Mouse (Mus musculus): ENCODE measurements around the gene Cib3. TPM values are rescaled to one million over a fixed set of nuclear protein-coding genes. Genes with fewer than 3 reads are reported as not detected.

The Cib3 gene
- polyA plus RNA-seq, 1 experiment, result not detected

DNA sequence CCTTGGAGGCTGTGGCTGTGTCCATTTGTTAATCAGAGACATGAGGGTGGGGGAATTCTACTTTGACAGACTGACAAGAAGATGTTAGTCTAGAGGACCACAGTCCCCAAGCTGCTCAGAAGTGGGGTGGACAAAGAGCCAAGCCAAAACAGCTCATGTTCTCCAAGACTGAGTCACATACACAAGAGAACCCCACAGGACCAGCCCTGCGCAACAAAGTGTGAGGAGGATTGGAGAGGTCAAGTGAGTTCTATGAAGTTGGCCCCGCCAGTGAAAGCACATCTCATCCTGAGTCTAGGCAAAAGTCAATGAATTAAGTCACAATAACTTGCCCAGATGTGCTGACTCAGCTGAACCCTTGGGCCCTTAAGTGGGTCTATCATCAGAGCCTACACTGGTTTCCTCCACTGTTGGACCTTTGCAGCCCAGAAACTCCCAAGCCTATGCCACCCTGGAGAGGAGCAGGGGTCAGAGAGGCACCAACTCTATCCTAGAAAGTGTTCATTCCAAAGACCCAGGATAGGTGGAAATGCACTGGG lies 24.8 kb downstream of the Cib3 start:
- H3K36me3 ChIP-seq (ENCODE audit: control insufficient read depth, insufficient read depth), result no peaks in the 10 kb centered on the region
- H3K27me3 ChIP-seq (ENCODE audit: control insufficient read depth, insufficient read depth, insufficient read length), result no peaks in the 10 kb centered on the region
- H3K79me2 ChIP-seq (ENCODE audit: control insufficient read depth, insufficient read depth), result no peaks in the 10 kb centered on the region
- H3K4me3 ChIP-seq, result no peak overlapping the region
- H3K4me2 ChIP-seq (ENCODE audit: low read depth), result no peak overlapping the region
- TF ChIP-seq MYOG (IDR thresholded peaks at IDR 0.05; ENCODE audit: control insufficient read depth in 1 of 3, insufficient read depth in 1 of 3, insufficient read length in 2 of 3, low read depth in 2 of 3) (no peak), TCF3 (IDR thresholded peaks at IDR 0.05; ENCODE audit: insufficient read length, low read depth) (no peak), USF1 (IDR thresholded peaks at IDR 0.05; ENCODE audit: low read depth) (no peak), POLR2A (IDR thresholded peaks at IDR 0.05; ENCODE audit: insufficient read length, low read depth) (no peak), MAX (IDR thresholded peaks at IDR 0.05; ENCODE audit: low read depth) (no peak), MYOD1 (IDR thresholded peaks at IDR 0.05; ENCODE audit: control insufficient read depth in 1 of 3, insufficient read length in 2 of 3, low read depth in 2 of 3) (no peak)
- no peak overlapping the region for H3ac ChIP-seq (ENCODE audit: control insufficient read depth, insufficient read length)

GRCm38 (mm10) chr8:72183554-72184202 lies 29.0 kb downstream of the Cib3 start:
- Histone ChIP-seq H3K4me2 (ENCODE audit: low read depth) (no peak overlapping the region), H3ac (ENCODE audit: control insufficient read depth, insufficient read length) (no peak overlapping the region), H3K79me2 (ENCODE audit: control insufficient read depth, insufficient read depth) (no peaks in the 10 kb centered on the region), H3K4me3 (no peak overlapping the region), H3K36me3 (ENCODE audit: control insufficient read depth, insufficient read depth) (no peaks in the 10 kb centered on the region), H3K27me3 (ENCODE audit: control insufficient read depth, insufficient read depth, insufficient read length) (no peaks in the 10 kb centered on the region)
- peak; percentile 45 for TF ChIP-seq POLR2AphosphoS2 (IDR thresholded peaks at IDR 0.05; ENCODE audit: insufficient read length, low read depth)
- TF ChIP-seq SRF (IDR thresholded peaks at IDR 0.05; ENCODE audit: control insufficient read depth, insufficient read length, low read depth), result no peak

DNA sequence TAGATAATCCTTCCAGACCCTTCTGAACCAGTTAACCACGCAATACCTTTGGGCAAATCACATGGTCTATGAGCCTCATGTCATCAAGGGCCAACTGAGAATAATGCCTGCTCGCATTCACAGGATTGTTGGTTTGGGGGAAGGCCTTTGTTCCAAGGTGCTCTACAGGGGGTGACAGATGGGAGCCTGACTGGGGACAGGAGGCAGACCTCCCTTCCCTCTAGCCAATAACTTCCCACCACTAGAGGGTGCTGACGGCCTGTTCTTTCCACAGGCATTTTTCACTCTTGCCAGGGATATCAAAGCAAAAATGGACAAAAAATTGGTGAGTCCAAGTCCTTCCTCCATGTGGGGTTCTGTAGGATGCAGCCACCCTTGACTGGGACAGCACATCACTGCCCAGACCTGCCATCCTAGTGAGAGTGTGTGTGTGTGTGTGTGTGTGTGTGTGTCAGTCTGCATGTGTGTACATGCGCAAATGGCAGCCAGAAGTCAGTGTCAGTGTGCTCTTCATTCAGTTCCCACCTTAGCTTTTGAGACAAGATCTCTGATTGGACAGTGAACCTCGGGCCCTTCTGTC lies 35.2 kb downstream of the Cib3 start:
- H3K4me3 ChIP-seq, result no peak overlapping the region
- no peaks in the 10 kb centered on the region for H3K79me2 ChIP-seq (ENCODE audit: control insufficient read depth, insufficient read depth)
- H3K4me2 ChIP-seq (ENCODE audit: low read depth), result no peak overlapping the region
- H3K27me3 ChIP-seq (ENCODE audit: control insufficient read depth, insufficient read depth, insufficient read length), result no peaks in the 10 kb centered on the region
- H3ac ChIP-seq (ENCODE audit: control insufficient read depth, insufficient read length), result no peak overlapping the region
- H3K36me3 ChIP-seq (ENCODE audit: control insufficient read depth, insufficient read depth), result no peaks in the 10 kb centered on the region
- TF ChIP-seq TCF3 (IDR thresholded peaks at IDR 0.05; ENCODE audit: insufficient read length, low read depth), result no peak
- TF ChIP-seq MAX (IDR thresholded peaks at IDR 0.05; ENCODE audit: low read depth), result no peak
- TF ChIP-seq POLR2AphosphoS2 (IDR thresholded peaks at IDR 0.05; ENCODE audit: insufficient read length, low read depth), result no peak
- no peak for TF ChIP-seq MYOD1 (IDR thresholded peaks at IDR 0.05; ENCODE audit: control insufficient read depth in 1 of 3, insufficient read length in 2 of 3, low read depth in 2 of 3)
- no peak for TF ChIP-seq REST (IDR thresholded peaks at IDR 0.05; ENCODE audit: insufficient read depth, insufficient read length)
- no peak for TF ChIP-seq CEBPB (IDR thresholded peaks at IDR 0.05; ENCODE audit: insufficient read depth, poor library complexity, severe bottlenecking)
- no peak for TF ChIP-seq MYOG (IDR thresholded peaks at IDR 0.05; ENCODE audit: control insufficient read depth in 1 of 3, insufficient read depth in 1 of 3, insufficient read length in 2 of 3, low read depth in 2 of 3)
- TF ChIP-seq POLR2A (IDR thresholded peaks at IDR 0.05; ENCODE audit: insufficient read length, low read depth), result no peak
- TF ChIP-seq TCF12 (IDR thresholded peaks at IDR 0.05; ENCODE audit: insufficient read depth, poor library complexity, severe bottlenecking), result no peak
- no peak for TF ChIP-seq SRF (IDR thresholded peaks at IDR 0.05; ENCODE audit: control insufficient read depth, insufficient read length, low read depth)

DNA sequence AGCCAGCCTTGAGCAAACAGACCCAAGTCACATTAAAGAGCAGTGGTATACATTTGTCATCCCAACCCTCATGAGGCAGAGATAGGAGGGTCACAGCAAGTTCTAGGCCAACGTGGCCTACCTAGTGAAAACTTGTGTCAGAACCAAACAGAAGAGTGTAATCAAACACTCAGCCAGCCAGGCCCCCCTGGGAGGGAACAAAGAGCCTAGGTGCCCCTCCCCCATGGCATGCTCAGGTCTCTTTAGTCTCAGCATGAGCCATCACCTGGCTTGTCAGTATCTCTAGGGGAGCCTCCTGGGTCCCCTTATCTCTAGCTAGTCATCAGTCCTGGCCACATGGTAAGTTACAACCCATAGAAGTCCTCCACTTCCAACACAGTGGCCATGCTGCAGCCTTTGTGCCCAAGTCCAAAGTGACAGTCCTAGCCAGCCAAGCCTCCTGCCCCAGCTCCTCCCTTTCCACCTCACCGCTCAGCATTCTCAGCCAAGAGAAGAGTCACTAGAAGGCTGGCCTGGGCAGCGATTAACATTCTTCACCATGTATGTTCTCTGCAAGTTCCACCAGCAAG lies 42.9 kb downstream of the Cib3 start:
- Histone ChIP-seq H3ac (ENCODE audit: control insufficient read depth, insufficient read length) (no peak overlapping the region), H3K27me3 (ENCODE audit: control insufficient read depth, insufficient read depth, insufficient read length) (no peaks in the 10 kb centered on the region), H3K4me3 (no peak overlapping the region), H3K36me3 (ENCODE audit: control insufficient read depth, insufficient read depth) (peaks cover 19% of the 10 kb centered on the region), H3K79me2 (ENCODE audit: control insufficient read depth, insufficient read depth) (peaks cover 12% of the 10 kb centered on the region), H3K4me2 (ENCODE audit: low read depth) (no peak overlapping the region)
- TF ChIP-seq SRF (IDR thresholded peaks at IDR 0.05; ENCODE audit: control insufficient read depth, insufficient read length, low read depth) (no peak), REST (IDR thresholded peaks at IDR 0.05; ENCODE audit: insufficient read depth, insufficient read length) (no peak), MAX (IDR thresholded peaks at IDR 0.05; ENCODE audit: low read depth) (no peak), TCF3 (IDR thresholded peaks at IDR 0.05; ENCODE audit: insufficient read length, low read depth) (no peak), CEBPB (IDR thresholded peaks at IDR 0.05; ENCODE audit: insufficient read depth, poor library complexity, severe bottlenecking) (no peak), POLR2A (IDR thresholded peaks at IDR 0.05; ENCODE audit: insufficient read length, low read depth) (no peak), TCF12 (IDR thresholded peaks at IDR 0.05; ENCODE audit: insufficient read depth, poor library complexity, severe bottlenecking) (no peak), MYOG (IDR thresholded peaks at IDR 0.05; ENCODE audit: control insufficient read depth in 1 of 3, insufficient read depth in 1 of 3, insufficient read length in 2 of 3, low read depth in 2 of 3) (no peak), POLR2AphosphoS2 (IDR thresholded peaks at IDR 0.05; ENCODE audit: insufficient read length, low read depth) (no peak), USF1 (IDR thresholded peaks at IDR 0.05; ENCODE audit: low read depth) (no peak), MYOD1 (IDR thresholded peaks at IDR 0.05; ENCODE audit: control insufficient read depth in 1 of 3, insufficient read length in 2 of 3, low read depth in 2 of 3) (no peak), E2F4 (IDR thresholded peaks at IDR 0.05; ENCODE audit: insufficient read depth) (no peak)
